In the genomic region with DNA sequence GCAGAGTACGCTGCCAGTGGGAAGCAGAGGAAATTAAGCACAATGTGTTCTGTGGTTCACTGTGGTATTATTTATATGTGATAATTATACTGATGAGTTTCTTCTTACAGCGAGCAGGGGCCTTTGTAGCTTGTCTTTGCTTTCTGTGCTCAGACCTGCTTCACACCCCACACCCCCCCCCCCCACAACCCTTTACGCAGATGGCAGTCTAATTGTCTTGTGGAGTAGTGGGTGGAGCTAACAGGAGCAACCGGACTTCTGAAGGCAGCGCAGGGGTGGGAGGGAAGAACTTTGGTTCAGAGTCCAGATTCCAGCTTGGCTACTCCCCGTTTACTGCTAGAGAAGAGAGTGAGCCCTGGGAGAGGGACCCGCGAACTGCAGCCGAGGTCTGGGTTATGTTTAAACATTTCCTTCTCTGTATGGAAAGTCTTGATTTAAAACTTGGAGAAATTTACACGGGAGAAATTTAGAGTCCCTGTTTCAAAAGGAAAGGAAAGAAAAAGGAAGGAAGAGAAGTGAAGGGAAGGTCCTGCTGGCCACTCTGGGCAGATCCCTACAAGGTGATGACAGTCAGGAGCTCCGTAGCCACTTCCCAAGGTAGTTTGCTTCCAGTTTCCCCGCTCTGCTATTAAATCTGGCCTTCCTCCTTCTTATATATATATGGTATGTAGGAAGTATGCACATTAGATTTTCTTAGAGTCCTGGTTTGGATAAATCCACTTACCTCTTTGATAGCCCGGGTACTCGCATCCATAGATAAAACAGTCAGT, we compare ENCODE assay signal across 9 mouse cellular contexts. TPM values are rescaled to one million over a fixed set of nuclear protein-coding genes. Genes with fewer than 3 reads are reported as not detected.
A peak's percentile ranks its signal among the peaks of the same experiment; 100 is the strongest.
DNase-seq lines count a peak whose midpoint lies in the region; ATAC-seq lines count a peak whose summit lies in the region.
"Had no signal": no experiment of that assay in that cellular context is flagged by ENCODE, and none has a peak within 500 bp of the region (broad histone marks: within the 10 kb centered on the region; RNA-seq: fewer than 3 reads in every experiment).

No protein-coding gene starts in this region.

- no peak for DNase-seq in heart, postnatal 36 days
- DNase-seq in forebrain, embryonic 14.5 days (ENCODE audit: low spot score), result peak; percentile 73
- DNase-seq in kidney, postnatal 25 days, result peak; percentile 67 to 87
- no peak for DNase-seq in adipocyte (ENCODE audit: low spot score)
- no peak for DNase-seq in layer of hippocampus, postnatal 14 days (ENCODE audit: low spot score in 2 of 2)
- DNase-seq in gastrocnemius, postnatal 4 days (ENCODE audit: low spot score in 2 of 2), result no peak
- DNase-seq: cerebellum, postnatal 36 days had no signal

- H3K9ac ChIP-seq in heart, embryonic 12.5 days, result peak overlapping the region; percentile 55
- peak overlapping the region; percentile 0 for H3K9ac ChIP-seq in forebrain, embryonic 14.5 days (ENCODE audit: low read length)
- peak overlapping the region; percentile 14; the same call in 1 of the 2 replicates for H3K9ac ChIP-seq in midbrain, embryonic 16.5 days (ENCODE audit: low read depth, low read length)

- peaks cover 31% of the 10 kb centered on the region for H3K4me1 ChIP-seq in heart, embryonic 12.5 days (replicated peaks)
- H3K4me1 ChIP-seq in forebrain, embryonic 14.5 days (ENCODE audit: control insufficient read depth, insufficient read depth, low read length), result peaks cover 15% of the 10 kb centered on the region
- H3K4me1 ChIP-seq in midbrain, embryonic 16.5 days (ENCODE audit: control insufficient read depth, insufficient read depth, low read length), result peaks cover 9% of the 10 kb centered on the region

- H3K4me2 ChIP-seq in heart, embryonic 12.5 days, result peak overlapping the region; percentile 57
- H3K4me2 ChIP-seq in forebrain, embryonic 14.5 days (ENCODE audit: low read length), result peak overlapping the region; percentile 37
- H3K4me2 ChIP-seq in midbrain, embryonic 16.5 days (ENCODE audit: low read length), result no peak overlapping the region

- H3K4me3 ChIP-seq in heart, embryonic 12.5 days, result peak overlapping the region; percentile 23; the same call in 1 of the 2 replicates
- no peak overlapping the region for H3K4me3 ChIP-seq in forebrain, embryonic 14.5 days (ENCODE audit: low read depth, low read length)
- H3K4me3 ChIP-seq in midbrain, embryonic 16.5 days (ENCODE audit: low read depth, low read length), result no peak overlapping the region

- no peaks in the 10 kb centered on the region for H3K36me3 ChIP-seq in heart, embryonic 12.5 days
- no peaks in the 10 kb centered on the region for H3K36me3 ChIP-seq in forebrain, embryonic 14.5 days (ENCODE audit: control insufficient read depth, insufficient read depth, low read length)
- no peaks in the 10 kb centered on the region for H3K36me3 ChIP-seq in midbrain, embryonic 16.5 days (ENCODE audit: control insufficient read depth, insufficient read depth, low read length)

- no peak for ATAC-seq in heart, embryonic 12.5 days (ENCODE audit: insufficient number of reproducible peaks, low FRiP score)
- peak; percentile 80 for ATAC-seq in forebrain, embryonic 14.5 days
- no peak for ATAC-seq in midbrain, embryonic 16.5 days

- no peaks in the 10 kb centered on the region for H3K9me3 ChIP-seq in heart, embryonic 12.5 days (replicated peaks)
- no peaks in the 10 kb centered on the region for H3K9me3 ChIP-seq in forebrain, embryonic 14.5 days (replicated peaks; ENCODE audit: control insufficient read depth, low read length)
- H3K9me3 ChIP-seq in midbrain, embryonic 16.5 days (replicated peaks; ENCODE audit: control insufficient read depth, low read length, poor library complexity, severe bottlenecking), result no peaks in the 10 kb centered on the region

- 26% methylated on average over 14 of the region's 14 CpGs for WGBS in heart, embryonic 12.5 days
- WGBS in forebrain, embryonic 14.5 days, result 29% methylated on average over 14 of the region's 14 CpGs
- WGBS in midbrain, embryonic 16.5 days, result 37% methylated on average over 14 of the region's 14 CpGs

- H3K27me3 ChIP-seq in heart, embryonic 12.5 days (replicated peaks), result no peaks in the 10 kb centered on the region
- no peaks in the 10 kb centered on the region for H3K27me3 ChIP-seq in forebrain, embryonic 14.5 days (replicated peaks; ENCODE audit: control insufficient read depth, insufficient read depth, low read length)
- H3K27me3 ChIP-seq in midbrain, embryonic 16.5 days (ENCODE audit: control insufficient read depth, insufficient read depth, low read depth, low read length), result no peaks in the 10 kb centered on the region

- peak overlapping the region; percentile 34; the same call in 1 of the 2 replicates for H3K27ac ChIP-seq in heart, embryonic 12.5 days (ENCODE audit: poor library complexity, severe bottlenecking)
- H3K27ac ChIP-seq in forebrain, embryonic 14.5 days (ENCODE audit: low read depth, low read length), result peak overlapping the region; percentile 23; the same call in 1 of the 2 replicates
- H3K27ac ChIP-seq in midbrain, embryonic 16.5 days (ENCODE audit: low read length), result no peak overlapping the region

- intact Hi-C loops in heart, postnatal 36 days (cut with DNase I), result no loop called here

RNA-seq across cellular contexts. Expression of gene Map3k20, which starts 30.4 kb away (rescaled TPM):
- polyA plus RNA-seq in heart, embryonic 12.5 days (2016; fragmentation: Nextera tagmentation; extraction: Ambion mirVana), result 77.2 and 81.3 TPM in 2 replicates
- total RNA-seq in heart, postnatal 36 days (2021), result 100 to 1,000 TPM; 286 to 292 TPM
- polyA plus RNA-seq in forebrain, embryonic 14.5 days (2014; fragmentation: Nextera tagmentation; extraction: Ambion mirVana), result 4.0 and 5.0 TPM in 2 replicates
- 4.4 and 5.1 TPM in 2 replicates for polyA plus RNA-seq in midbrain, embryonic 16.5 days (2015; fragmentation: Nextera tagmentation; extraction: Ambion mirVana)
- total RNA-seq in layer of hippocampus, postnatal 14 days (2021), result 10 to 100 TPM; 16.7 to 18.2 TPM
- total RNA-seq in gastrocnemius, postnatal 4 days (2021), result 100 to 1,000 TPM; 202 to 229 TPM

Comparison
In these comparisons a context has a peak if more than half of its experiments do, and no peak if none do; other contexts are left out.
1. H3K9ac ChIP-seq: peak in every context shown above with its lines; median percentile 55 in heart, embryonic 12.5 days; 14 in midbrain, embryonic 16.5 days; 0 in forebrain, embryonic 14.5 days.
2. DNase-seq: peak in forebrain, embryonic 14.5 days (single experiment) and kidney, postnatal 25 days (2 of 2); none in heart, postnatal 36 days (0 of 2), adipocyte (single experiment), layer of hippocampus, postnatal 14 days (0 of 2) and gastrocnemius, postnatal 4 days (0 of 2).
3. RNA of gene Map3k20, which starts 30.4 kb away (total RNA-seq): 286 to 292 TPM in heart, postnatal 36 days and 202 to 229 TPM in gastrocnemius, postnatal 4 days; 16.7 to 18.2 TPM in layer of hippocampus, postnatal 14 days; every median in the first group is over 10 times any median in the second.